Mouse (Mus musculus) hindbrain, embryonic 10.5 days (tissue): ENCODE results near the gene Pgm2. TPM values are rescaled to one million over a fixed set of nuclear protein-coding genes. Genes with fewer than 3 reads are reported as not detected.
A peak's percentile ranks its signal among the peaks of the same experiment; 100 is the strongest.

ENCODE experiments used
- DNase-seq: peaks from one replicate; pipeline ENCODE4 v3.0.0-alpha.2; 2017; ENCODE audit warnings: low spot score
- H3K27ac ChIP-seq: fragments of 300-500 bp; sonication (generic); 2 replicates; pipeline ENCODE4 v1.5.1; 2016; ENCODE audit warnings: mild to moderate bottlenecking, moderate library complexity
- H3K27me3 ChIP-seq: fragments of 300-500 bp; sonication (generic); 2 replicates; pipeline ENCODE4 v1.6.1; 2016; ENCODE audit warnings: mild to moderate bottlenecking; ENCODE audit not compliant: poor library complexity, insufficient read depth, severe bottlenecking
- H3K36me3 ChIP-seq: fragments of 300-500 bp; sonication (generic); 2 replicates; pipeline ENCODE4 v1.6.1; 2016; ENCODE audit warnings: mild to moderate bottlenecking, moderate library complexity
- H3K4me1 ChIP-seq: fragments of 300-500 bp; sonication (generic); replicated peaks from 2 replicates; pipeline ENCODE4 v1.6.1; 2016; ENCODE audit warnings: mild to moderate bottlenecking
- H3K4me3 ChIP-seq: fragments of 300-500 bp; sonication (generic); 2 replicates; pipeline ENCODE4 v1.5.1; 2016; ENCODE audit warnings: mild to moderate bottlenecking, moderate library complexity
- H3K9me3 ChIP-seq: fragments of 300-500 bp; sonication (generic); 2 replicates; pipeline ENCODE4 v1.6.1; 2016; ENCODE audit warnings: mild to moderate bottlenecking, moderate library complexity
- WGBS: fragments of 180-500 bp; shearing (Covaris S2); methylation state at CpG from one replicate; pipeline ENCODE4 v1.1.7; 2016; 5-methylcytosine and 5-hydroxymethylcytosine counted together
- polyA plus RNA-seq: library from polyadenylated mRNA; unstranded; fragments of >200 nt; fragmentation: Nextera tagmentation; extraction: Ambion mirVana; gene quantifications from 2 replicates; pipeline ENCODE4 v1.2.1, GENCODE M21; 2016

The Pgm2 gene
- polyA plus RNA-seq, 1 experiment from 2014 or later, result 22.6 TPM

- Histone ChIP-seq H3K4me3 (no peak overlapping the region), H3K4me1 (no peaks in the 10 kb centered on the region), H3K27me3 (no peaks in the 10 kb centered on the region), H3K9me3 (no peaks in the 10 kb centered on the region), H3K27ac (no peak overlapping the region), H3K36me3 (peaks cover 23% of the 10 kb centered on the region; the same call in 1 of the 2 replicates)
- 79% methylated on average over 5 of the region's 5 CpGs for WGBS
- no peak for DNase-seq
Measured at GRCm38 (mm10) chr5:64125783-64126182, 33.0 kb downstream of the Pgm2 start.

DNA sequence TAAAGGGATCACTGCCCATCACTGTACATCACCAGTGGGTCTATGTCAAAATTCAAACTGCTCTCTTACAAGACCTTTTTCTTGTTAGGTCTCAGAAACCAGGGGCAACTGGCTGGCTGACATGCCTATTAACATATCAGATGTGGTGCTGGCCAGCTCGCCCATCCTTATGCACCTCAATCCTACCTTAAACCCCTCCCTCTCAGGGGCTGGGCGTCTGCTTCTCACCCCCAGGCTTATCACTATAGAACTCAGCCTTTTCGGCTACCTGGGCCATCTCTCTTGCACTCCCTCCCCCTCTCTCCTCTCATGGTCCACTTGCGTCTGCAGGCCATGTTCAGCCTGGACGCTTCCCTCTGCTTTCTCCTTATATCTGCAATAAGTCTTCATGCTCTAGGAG is 38.8 kb downstream of the Pgm2 start:
- H3K9me3 ChIP-seq, result no peaks in the 10 kb centered on the region
- no peak for DNase-seq
- no peak overlapping the region for H3K27ac ChIP-seq
- no peak overlapping the region for H3K4me3 ChIP-seq
- no peaks in the 10 kb centered on the region for H3K27me3 ChIP-seq
- H3K4me1 ChIP-seq, result no peaks in the 10 kb centered on the region
- 65% methylated on average over 5 of the region's 5 CpGs for WGBS
- H3K36me3 ChIP-seq, result peaks cover 20% of the 10 kb centered on the region; the same call in 1 of the 2 replicates

DNA sequence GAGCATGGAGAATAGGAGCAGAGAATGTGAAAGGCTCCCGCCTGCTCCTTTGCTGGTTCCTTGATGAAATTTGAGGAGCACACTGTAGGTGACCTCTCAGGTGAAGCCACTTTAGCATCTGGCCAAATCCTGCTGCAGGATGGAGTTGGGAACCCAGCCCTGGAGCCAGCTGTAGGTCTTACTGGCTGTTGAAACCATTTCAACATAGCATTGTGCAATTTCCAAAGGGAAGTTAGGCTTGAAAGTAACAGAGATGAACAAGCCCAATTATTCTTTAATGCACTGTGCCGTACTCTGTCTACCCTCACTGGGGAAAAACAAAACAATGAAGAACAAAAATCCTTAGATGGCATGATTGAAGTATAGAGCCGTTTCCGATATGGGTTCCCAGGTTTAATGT is 41.2 kb downstream of the Pgm2 start:
- Histone ChIP-seq H3K4me1 (no peaks in the 10 kb centered on the region), H3K9me3 (no peaks in the 10 kb centered on the region), H3K27ac (no peak overlapping the region), H3K36me3 (0 out of 2 replicates have a peak, but pooled peaks cover 3% of the 10 kb centered on the region), H3K4me3 (no peak overlapping the region), H3K27me3 (no peaks in the 10 kb centered on the region)
- no peak for DNase-seq
- WGBS, result 90% methylated on average over 4 of the region's 4 CpGs

GRCm38 (mm10) chr5:64136325-64136724 is 43.6 kb downstream of the Pgm2 start:
- WGBS, result 78% methylated on average over 5 of the region's 5 CpGs
- H3K36me3 ChIP-seq, result no peaks in the 10 kb centered on the region
- no peaks in the 10 kb centered on the region for H3K27me3 ChIP-seq
- H3K9me3 ChIP-seq, result no peaks in the 10 kb centered on the region
- H3K4me3 ChIP-seq, result no peak overlapping the region
- DNase-seq, result peak; percentile 16
- no peaks in the 10 kb centered on the region for H3K4me1 ChIP-seq
- H3K27ac ChIP-seq, result no peak overlapping the region

DNA sequence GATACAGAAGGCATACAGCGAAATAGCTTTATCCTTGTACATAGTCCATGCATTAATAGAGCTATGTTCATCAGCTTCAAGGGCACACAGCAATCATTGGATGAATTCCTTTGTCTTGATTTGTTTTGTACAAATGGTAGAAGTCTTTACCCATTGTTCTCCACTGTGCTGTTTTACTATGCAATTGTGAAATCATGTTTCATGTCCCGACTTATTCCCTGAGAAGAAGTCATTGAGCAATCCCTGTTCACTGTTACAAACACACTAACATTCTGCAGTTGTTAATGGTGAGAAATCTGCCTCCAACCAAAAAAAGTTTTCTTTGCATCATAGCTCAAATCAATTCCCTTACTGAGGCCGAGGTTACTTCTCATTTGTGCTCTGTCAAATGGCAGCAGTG is 47.5 kb downstream of the Pgm2 start:
- Histone ChIP-seq H3K4me1 (no peaks in the 10 kb centered on the region), H3K27me3 (no peaks in the 10 kb centered on the region), H3K36me3 (no peaks in the 10 kb centered on the region), H3K9me3 (no peaks in the 10 kb centered on the region), H3K4me3 (no peak overlapping the region), H3K27ac (no peak overlapping the region)
- no peak for DNase-seq
- WGBS, result 94% methylated on average over 3 of the region's 3 CpGs

DNA sequence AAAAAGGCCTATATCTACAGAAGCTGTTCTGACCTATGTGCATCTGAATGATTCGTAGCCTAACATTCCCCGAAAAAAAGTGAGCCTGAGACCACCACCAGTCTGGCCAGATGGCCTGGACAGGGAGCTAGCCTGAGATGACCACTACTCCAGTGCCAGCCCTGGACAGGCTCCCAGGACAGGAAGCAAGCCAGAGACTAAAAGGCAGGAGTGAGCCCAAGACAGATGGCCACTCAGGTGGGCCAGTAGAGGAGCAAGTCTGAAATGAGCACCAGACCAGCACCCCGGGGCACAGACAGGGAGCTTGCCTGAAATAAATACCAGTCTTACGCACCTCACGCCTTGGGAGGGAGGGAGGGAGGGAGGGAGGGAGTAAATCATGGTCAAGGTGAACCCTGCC is 51.6 kb downstream of the Pgm2 start:
- no peak for DNase-seq
- H3K36me3 ChIP-seq, result no peaks in the 10 kb centered on the region
- H3K27ac ChIP-seq, result no peak overlapping the region
- WGBS, result 87% methylated on average over 5 of the region's 5 CpGs
- H3K4me1 ChIP-seq, result peaks cover 4% of the 10 kb centered on the region; the same call in 1 of the 2 replicates
- no peaks in the 10 kb centered on the region for H3K9me3 ChIP-seq
- H3K4me3 ChIP-seq, result no peak overlapping the region
- H3K27me3 ChIP-seq, result no peaks in the 10 kb centered on the region

DNA sequence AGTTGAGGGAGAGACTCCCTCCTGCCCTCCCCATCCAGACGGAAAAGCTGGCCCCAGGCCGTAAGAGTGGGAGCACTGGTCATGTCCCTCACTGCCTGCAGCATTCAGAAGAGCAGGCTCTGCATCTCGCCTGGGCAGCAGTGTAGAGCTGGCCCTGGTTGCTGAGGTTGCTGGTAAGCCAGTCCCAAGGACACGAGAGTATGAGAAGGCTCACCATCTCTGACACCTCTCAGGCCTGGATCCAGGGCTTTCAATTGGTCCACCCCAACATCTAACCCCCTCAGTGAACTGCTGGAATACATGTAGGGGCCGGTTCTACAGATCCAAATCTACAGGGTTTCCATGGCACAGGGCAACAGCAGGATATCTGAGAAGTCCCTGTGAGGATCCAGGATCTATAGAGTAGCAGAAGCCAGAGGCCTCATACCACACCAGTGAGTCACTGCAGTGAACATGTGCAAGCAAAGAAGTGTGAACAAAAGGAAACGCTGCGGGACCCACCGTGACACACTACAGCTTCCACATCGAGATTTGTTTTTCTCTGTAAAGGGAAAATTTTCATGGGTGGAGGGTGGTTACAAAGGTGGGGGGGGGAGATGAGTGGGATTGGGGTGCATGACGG is 53.7 kb downstream of the Pgm2 start:
- WGBS, result 76% methylated on average over 10 of the region's 10 CpGs
- no peak overlapping the region for H3K27ac ChIP-seq
- DNase-seq, result no peak
- peaks cover 13% of the 10 kb centered on the region; the same call in 1 of the 2 replicates for H3K4me1 ChIP-seq
- no peaks in the 10 kb centered on the region for H3K36me3 ChIP-seq
- no peak overlapping the region for H3K4me3 ChIP-seq
- no peaks in the 10 kb centered on the region for H3K9me3 ChIP-seq
- peaks cover 11% of the 10 kb centered on the region; the same call in 1 of the 2 replicates for H3K27me3 ChIP-seq

DNA sequence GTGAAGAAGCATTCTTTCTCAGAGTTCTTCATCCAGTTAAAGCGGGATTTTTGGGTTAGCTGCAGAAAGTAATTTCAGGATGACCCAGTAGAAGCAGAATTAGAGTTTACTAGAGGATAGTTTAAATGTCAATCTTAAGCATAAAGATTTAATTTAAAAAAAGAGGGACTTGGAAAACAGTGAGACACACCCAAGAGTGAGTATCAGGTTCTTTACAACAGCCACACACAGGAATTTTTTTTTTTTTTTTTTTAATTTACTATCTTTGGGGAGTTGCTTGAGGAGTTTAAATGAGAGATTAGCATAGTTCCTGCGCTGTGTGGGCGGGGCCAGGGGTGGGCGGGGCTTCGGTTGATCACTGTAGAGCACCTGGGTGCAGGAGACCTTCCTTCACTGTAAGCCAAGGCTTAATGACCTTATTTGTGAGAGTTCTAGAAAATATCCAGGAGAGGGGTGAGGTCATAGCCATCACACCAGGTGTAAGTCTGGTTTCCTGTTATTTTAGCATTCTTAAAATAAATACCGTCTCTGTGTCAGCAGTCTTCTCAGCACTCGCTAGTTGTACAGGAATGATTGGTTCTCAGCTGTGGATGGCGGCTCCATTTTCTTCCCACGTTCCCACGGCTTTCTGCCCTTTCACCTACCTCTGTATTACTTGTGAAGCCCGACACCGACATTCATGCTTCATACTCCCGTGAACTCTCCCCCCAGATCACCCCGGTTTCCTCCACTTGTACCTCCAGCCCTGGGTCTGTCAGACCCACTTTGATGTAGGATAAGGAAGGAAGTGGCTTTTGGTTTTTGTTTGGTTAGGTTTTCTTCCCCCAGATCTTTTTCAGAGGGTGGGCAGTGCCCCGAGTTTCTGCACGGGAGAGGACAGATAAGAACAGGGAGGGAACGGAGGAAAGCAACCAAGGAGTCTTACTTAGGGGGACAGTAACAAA is 56.7 kb downstream of the Pgm2 start:
- 27% methylated on average over 17 of the region's 17 CpGs for WGBS
- 0 out of 2 replicates have a peak overlapping the region, but pooled peaks have one; percentile 7 for H3K4me3 ChIP-seq

DNA sequence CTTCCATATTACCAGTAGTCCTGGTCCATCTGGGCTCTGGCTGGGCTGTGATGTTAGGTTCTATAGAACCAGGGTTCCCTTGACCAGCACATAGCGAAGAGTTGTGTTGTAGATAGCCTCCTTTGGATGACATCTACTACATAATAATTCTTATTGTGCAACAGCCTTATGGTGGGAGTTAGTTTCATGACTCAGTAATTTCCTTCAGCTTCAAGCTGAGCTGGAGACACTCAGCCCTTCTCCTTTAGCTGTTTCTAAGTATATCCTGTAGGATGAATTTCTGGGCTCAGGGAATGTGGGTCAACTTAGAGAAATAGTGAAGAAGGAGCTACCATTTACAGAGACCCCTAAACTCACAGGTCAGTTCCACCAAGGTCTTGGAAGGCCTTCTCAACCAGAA is 60.6 kb downstream of the Pgm2 start:
- Histone ChIP-seq H3K27me3 (peaks cover 33% of the 10 kb centered on the region), H3K9me3 (no peaks in the 10 kb centered on the region), H3K4me1 (peaks cover 9% of the 10 kb centered on the region; the same call in 1 of the 2 replicates), H3K4me3 (no peak overlapping the region), H3K36me3 (no peaks in the 10 kb centered on the region), H3K27ac (no peak overlapping the region)
- DNase-seq, result no peak
- 88% methylated on average over 1 of the region's 1 CpGs for WGBS

More for the DNA sequence above, 56.7 kb downstream of the Pgm2 start:
- no peak overlapping the region for H3K27ac ChIP-seq
- H3K27me3 ChIP-seq, result peaks cover 11% of the 10 kb centered on the region; the same call in 1 of the 2 replicates
- no peaks in the 10 kb centered on the region for H3K9me3 ChIP-seq
- H3K36me3 ChIP-seq, result no peaks in the 10 kb centered on the region
- DNase-seq, result no peak
- H3K4me1 ChIP-seq, result peaks cover 13% of the 10 kb centered on the region; the same call in 1 of the 2 replicates

DNA sequence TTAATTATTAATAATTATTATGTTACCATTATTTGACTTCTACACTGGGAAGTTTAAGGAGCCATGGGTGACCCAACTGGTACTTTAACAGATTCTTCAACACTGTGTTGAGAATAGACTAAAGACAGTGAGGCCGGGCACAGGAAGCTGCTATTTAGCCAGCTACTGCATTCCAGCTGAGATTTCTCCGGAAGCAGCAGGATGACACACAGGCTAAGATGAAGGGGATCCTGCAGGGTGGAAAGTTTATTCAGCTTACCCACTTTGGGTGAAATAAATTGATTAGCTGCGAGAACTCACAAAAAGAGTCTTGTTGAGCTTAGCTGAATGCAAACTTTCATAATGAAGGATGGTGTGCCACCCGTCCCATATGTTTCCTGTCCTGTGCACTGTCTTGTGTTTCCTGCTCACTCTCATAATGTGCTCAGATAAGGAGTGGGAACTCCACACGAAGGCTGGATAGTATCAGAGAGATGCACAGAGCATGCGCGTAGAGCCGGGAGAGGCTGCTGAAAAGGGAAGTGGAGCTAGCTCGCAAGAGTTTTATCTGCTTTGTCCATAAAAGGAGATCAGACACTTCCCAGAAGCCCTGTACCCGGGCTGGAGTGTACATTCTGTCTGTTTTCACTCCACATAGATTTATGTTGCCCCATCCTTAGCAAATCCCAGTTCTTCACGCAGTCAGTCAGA is 63.3 kb downstream of the Pgm2 start, which contains the start of gene Tbc1d1:
Tbc1d1 (plus strand) TSS at position 445 of the 690 bp plus-strand sequence.
- no peaks in the 10 kb centered on the region for H3K36me3 ChIP-seq
- DNase-seq, result no peak
- WGBS, result 60% methylated on average over 11 of the region's 11 CpGs
- peaks cover 50% of the 10 kb centered on the region for H3K27me3 ChIP-seq
- H3K4me1 ChIP-seq, result peaks cover 24% of the 10 kb centered on the region
- no peak within 1 kb of the TSS for H3K4me3 ChIP-seq
- H3K9me3 ChIP-seq, result no peaks in the 10 kb centered on the region
- H3K27ac ChIP-seq, result peak within 1 kb of the TSS; percentile 45; the same call in 1 of the 2 replicates

DNA sequence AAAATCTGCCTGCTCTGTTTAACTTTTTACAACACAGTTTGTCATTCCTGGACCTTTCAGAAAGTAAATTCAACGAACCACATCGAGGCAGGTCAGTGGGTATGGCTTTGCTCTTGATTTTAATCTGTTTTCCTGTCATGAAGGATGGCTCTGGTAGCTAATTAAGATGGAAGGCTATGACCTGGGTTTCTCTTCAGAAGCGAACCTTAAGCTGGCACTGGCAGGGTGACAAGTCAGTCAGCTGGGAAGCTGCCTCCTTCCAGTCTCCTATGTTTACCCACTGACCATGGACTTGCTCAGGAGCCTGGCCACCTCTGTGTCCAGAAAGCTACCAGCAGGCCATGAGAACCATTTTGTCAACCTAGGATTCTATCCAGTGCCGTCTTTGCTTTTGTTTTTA is 63.8 kb downstream of the Pgm2 start:
- no peak for DNase-seq
- WGBS, result 67% methylated on average over 4 of the region's 4 CpGs
- H3K27me3 ChIP-seq, result peaks cover 55% of the 10 kb centered on the region

DNA sequence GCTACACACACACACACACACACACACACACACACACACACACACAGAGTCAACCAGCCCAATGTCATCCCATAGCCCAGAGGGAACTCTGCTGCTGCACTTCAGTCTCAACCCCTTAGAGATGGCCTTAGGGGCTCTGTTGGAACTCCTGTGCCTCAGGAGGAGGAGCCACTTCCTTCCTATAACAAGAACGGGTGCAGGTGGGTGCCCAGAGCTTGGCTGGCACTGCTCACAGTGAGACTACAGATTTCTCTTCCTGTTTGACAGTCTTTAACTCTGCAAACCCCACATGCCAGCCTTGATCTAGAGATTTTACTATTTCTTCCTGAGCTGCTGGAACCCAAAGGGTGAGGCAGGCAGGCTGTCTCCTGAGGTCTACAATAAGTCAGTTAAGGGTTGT is 65.2 kb downstream of the Pgm2 start:
- H3K36me3 ChIP-seq, result no peaks in the 10 kb centered on the region
- DNase-seq, result no peak
- H3K27ac ChIP-seq, result no peak overlapping the region
- H3K4me1 ChIP-seq, result peaks cover 29% of the 10 kb centered on the region
- H3K27me3 ChIP-seq, result peaks cover 68% of the 10 kb centered on the region
- no peak overlapping the region for H3K4me3 ChIP-seq
- no peaks in the 10 kb centered on the region for H3K9me3 ChIP-seq
- 48% methylated on average over 1 of the region's 1 CpGs for WGBS

More for the DNA sequence above, 63.8 kb downstream of the Pgm2 start:
- Histone ChIP-seq H3K9me3 (no peaks in the 10 kb centered on the region), H3K4me3 (no peak overlapping the region), H3K4me1 (peaks cover 29% of the 10 kb centered on the region), H3K36me3 (no peaks in the 10 kb centered on the region), H3K27ac (peak overlapping the region; percentile 45; the same call in 1 of the 2 replicates)
